Mouse (Mus musculus): ENCODE data around the gene Emilin1.

DNA sequence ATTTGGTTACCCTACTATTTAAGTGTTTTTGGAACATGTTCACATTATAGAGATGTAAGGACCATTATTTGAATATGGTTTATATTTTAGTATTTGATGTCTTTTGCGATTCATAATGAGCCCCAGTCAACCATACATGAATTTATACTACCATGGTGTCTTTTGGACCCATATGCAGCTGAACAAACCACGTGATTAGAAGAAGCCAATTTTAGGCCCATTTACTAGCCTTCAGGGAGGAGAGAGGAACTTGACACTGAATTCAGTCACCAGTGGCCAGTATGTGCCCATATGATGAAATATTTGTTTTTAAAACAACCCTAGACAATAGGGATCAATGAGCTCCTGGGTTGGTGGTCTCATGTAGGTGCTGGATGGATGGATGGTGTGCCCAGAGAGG, 47.6 kb downstream of the Emilin1 start:
- TF ChIP-seq POLR2A (IDR thresholded peaks at IDR 0.05; ENCODE audit: borderline replicate concordance, control insufficient read depth, low read depth, low read length) (no peak), CTCF (IDR thresholded peaks at IDR 0.05; ENCODE audit: control insufficient read depth, insufficient read depth, low read length) (no peak)
